Mouse (Mus musculus) right cerebral cortex, adult 2 months (tissue): ENCODE measurements at regions not wholly inside any gene's neighbourhood (a gene's known extent, or its start where the extent isn't known, plus 50 kb on each side); places are given as distances from the start of the nearest gene placed in this dataset.
"Not testable (repeated sequence)": the region's sequence is repeated elsewhere in the genome, so short reads cannot be mapped to it uniquely, and the experiment has no call there.

Experiments used
- DNase-seq, 2 experiments: peaks; one replicate each; pipeline ENCODE4 v3.0.0; 2021 to 2022; ENCODE audit warnings: low spot score in 2 of 2

DNA sequence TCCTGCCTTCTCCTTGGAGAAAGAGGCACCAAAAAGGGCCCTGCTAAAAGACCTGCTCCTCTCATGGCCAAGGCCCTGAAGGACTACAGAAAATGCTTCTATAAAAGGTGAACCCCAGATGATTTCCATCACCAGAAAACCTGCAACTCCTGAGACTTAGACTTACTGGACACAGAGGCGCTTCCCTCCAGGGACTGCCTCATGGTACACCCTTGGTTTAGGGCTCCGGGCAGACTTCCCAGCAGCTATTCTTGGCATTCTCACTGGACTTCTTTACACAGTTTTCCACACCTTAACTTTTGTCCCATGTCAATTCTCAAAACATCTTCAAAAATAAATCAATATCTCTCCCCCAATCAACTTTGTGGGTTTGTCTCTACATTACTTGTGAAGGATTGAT is 393.2 kb downstream of the Gpm6a start:
- not testable (repeated sequence) for DNase-seq

DNA sequence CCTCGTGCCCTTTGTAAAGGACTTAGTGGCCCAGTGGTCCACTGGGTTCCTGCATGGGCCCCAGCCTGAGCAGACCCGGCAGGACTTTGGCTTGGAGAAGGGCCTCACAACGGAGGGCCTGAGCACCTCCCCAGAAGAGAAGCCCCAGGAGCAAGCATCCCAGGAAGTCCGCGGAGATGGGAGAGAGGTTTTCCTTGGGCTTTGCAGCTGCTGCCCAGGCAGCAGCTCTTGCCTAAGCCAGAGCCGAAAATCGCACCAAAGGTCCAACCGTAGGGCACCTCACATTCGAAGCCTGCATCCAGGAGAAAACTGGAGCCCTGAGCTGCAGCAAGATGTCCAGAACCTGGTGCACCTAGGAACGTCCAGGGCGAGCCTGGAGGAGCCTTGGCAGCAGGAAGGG is 405.2 kb downstream of the Gpm6a start:
- DNase-seq, result not testable (repeated sequence)

DNA sequence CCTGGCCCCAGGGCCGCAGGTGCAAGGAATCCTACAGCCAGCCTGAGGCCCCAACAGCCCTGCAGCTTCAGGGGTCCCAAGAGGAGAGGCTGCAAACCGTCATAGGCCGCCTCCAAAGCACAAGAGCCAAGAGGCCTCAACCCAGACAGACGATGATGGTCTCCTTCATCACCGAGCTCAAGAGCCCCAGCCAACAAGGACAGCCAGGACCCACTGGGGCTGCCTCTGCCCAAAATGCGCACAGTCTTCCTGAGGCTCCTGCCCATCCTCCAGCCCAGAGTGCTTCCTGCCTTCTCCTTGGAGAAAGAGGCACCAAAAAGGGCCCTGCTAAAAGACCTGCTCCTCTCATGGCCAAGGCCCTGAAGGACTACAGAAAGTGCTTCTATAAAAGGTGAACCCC is 412.8 kb downstream of the Gpm6a start:
- not testable (repeated sequence) for DNase-seq

DNA sequence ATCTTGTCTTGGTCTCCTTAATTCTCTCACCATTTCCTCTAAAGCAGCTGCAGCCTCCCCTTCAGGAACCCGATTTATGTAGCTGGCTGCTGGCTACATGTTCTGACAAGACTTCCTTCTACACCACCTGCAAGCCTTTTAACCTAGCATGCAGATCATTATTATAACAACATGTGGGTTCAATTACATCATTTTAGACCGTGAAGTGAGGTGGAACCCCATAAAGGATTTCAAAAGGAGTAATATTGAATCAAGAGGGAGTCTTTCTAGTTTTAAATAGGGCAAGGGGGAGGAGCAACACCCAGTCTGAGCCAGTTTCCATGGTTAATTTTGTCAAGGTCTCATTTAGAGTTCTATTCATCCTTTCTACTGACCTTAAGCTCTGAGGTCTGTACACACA is 442.4 kb downstream of the Gpm6a start:
- DNase-seq, result no peak

DNA sequence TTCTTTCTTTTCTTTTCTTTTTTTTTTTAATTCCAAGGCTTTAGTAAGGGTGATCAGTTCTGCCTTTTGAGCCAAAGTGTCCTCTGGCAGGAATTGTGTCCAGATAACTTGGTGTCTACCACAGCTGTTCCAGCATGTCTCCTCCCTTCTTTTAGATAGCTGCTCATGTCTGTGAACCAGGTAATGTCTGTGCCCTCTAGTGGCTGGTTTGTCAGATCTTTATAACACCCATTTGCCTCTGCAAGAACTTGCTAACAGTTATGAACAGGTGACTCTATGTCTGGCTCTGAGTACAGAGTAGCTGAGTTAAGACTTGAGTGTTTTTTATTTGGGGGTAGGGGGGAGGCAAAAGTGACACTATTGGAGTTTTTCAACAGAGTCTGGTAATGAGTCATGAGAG is 443.7 kb downstream of the Gpm6a start:
- peak in 1 of 2 experiments; percentile 9 for DNase-seq

DNA sequence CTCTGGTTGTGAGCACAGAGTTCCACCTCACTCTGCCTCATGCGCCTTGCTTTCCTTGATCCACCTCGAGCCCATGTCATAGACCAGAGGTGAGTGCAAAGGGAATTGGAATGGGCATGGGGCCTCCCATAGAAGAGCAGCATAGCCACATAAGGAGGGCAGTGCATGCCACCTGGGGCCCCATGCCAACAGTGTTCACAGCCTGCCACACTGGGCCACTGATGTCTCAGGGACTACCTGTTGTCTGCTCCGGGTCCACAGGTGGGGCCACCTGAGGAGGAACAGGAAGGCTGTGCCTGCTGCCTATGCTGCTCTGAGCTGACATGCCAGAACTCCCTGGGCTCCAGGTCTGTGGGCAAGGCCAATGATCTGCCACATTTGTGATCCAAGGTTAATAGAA is 445.8 kb downstream of the Gpm6a start:
- DNase-seq, result no peak

DNA sequence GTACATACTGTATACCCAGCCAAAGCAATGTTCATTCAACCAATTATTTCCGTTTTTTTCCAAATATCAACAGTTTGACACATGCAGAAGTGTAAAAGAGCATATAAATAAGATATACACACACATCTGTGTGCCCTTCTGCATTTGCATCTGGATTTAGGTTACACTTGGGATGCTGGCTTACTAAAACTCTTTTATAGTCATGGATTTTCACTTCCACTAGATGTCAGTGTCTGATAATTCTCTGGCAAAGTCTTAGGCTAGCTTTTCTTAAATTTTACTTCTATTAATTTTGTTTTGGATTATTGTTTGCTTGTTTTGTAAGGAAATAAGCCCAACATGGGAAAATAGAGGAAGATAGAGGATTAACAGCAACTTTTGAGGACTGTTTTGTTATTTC is 452.3 kb downstream of the Gpm6a start:
- not testable (repeated sequence) for DNase-seq
